Mouse (Mus musculus) G1E (cell line): Measurements from ENCODE around the gene Upk1a. TPM values are rescaled to one million over a fixed set of nuclear protein-coding genes. Genes with fewer than 3 reads are reported as not detected.

Experiments used
- ATAC-seq: 2 replicates; pipeline ENCODE4 v1.8.0; 2016; ENCODE audit warnings: mild to moderate bottlenecking; ENCODE audit not compliant: insufficient number of reproducible peaks, poor library complexity, low FRiP score, severe bottlenecking; ENCODE audit errors: extremely low read depth
- DNase-seq: peaks from one replicate; pipeline ENCODE4 v3.0.0; 2012; ENCODE audit warnings: low spot score
- H3K27me3 ChIP-seq: 2 replicates; pipeline ENCODE4 v1.6.1; 2012; ENCODE audit warnings: mild to moderate bottlenecking, low read length, inconsistent platforms; ENCODE audit not compliant: insufficient read depth
- H3K36me3 ChIP-seq: replicated peaks from 2 replicates; pipeline ENCODE3; 2012; ENCODE audit warnings: mild to moderate bottlenecking, inconsistent platforms
- H3K4me1 ChIP-seq: 2 replicates; pipeline ENCODE4 v1.6.1; 2012; ENCODE audit warnings: low read depth, low read length, inconsistent platforms, mixed read lengths; ENCODE audit not compliant: insufficient read depth
- H3K4me3 ChIP-seq: 2 replicates; pipeline ENCODE4 v1.5.1; 2012; ENCODE audit warnings: low read depth, mild to moderate bottlenecking, inconsistent platforms, low read length, moderate library complexity, mixed read lengths
- H3K9me3 ChIP-seq: replicated peaks from 2 replicates; pipeline ENCODE4 v1.6.1; 2012; ENCODE audit warnings: inconsistent platforms
- CTCF ChIP-seq: IDR thresholded peaks from 2 replicates; pipeline ENCODE4 v1.5.1; 2012; ENCODE audit warnings: low read depth, low read length, inconsistent platforms, mixed read lengths
- GATA1 ChIP-seq: IDR thresholded peaks from 2 replicates; pipeline ENCODE4 v1.6.1; 2012; ENCODE audit warnings: borderline replicate concordance, low read length, inconsistent platforms, mixed read lengths
- GATA2 ChIP-seq: IDR thresholded peaks from 2 replicates; pipeline ENCODE4 v1.6.1; 2012; ENCODE audit warnings: low read depth, low read length, inconsistent platforms, borderline replicate concordance
- POLR2AphosphoS5 ChIP-seq: IDR thresholded peaks from 2 replicates; pipeline ENCODE4 v1.6.1; 2012; ENCODE audit warnings: low read depth, low read length, inconsistent platforms; ENCODE audit not compliant: insufficient replicate concordance
- TAL1 ChIP-seq: conservative IDR thresholded peaks from 2 replicates; pipeline ENCODE4 v1.6.1; 2012; ENCODE audit warnings: low read depth, low read length, inconsistent platforms, mixed read lengths
- polyA plus RNA-seq: library from polyadenylated mRNA; stranded (reverse); fragments of >175 nt; gene quantifications from 2 replicates; pipeline ENCODE4 v1.2.3, GENCODE M21; 2012
- total RNA-seq, 2 experiments: library from RNA; stranded (forward) in 1 of 2; stranded (reverse) in 1 of 2; fragments of 200-1000 nt in 1 of 2; fragments of >200 nt in 1 of 2; fragmentation: Nextera tagmentation in 1 of 2; gene quantifications; 2 replicates each; pipeline ENCODE4 v1.2.3; 2014 to 2017

Gene Upk1a
- 1.6 and 15.0 TPM in 2 replicates for total RNA-seq (2014; fragmentation: Nextera tagmentation)
- 0.29 and 0.82 TPM in 2 replicates for total RNA-seq (2017)
- 0.98 and 1.4 TPM in 2 replicates for polyA plus RNA-seq

GRCm38 (mm10) chr7:30612654-30613402 is at the start of gene Upk1a:
Gene Upk1a, minus strand, starts transcription at chr7:30612847.
- no peak within 1 kb of the TSS for H3K4me3 ChIP-seq
- ATAC-seq = no peak
- DNase-seq = no peak
- H3K9me3 ChIP-seq = no peaks in the 10 kb centered on the region
- no peak for TF ChIP-seq GATA1
- TF ChIP-seq TAL1 = no peak
- TF ChIP-seq GATA2 = no peak
- TF ChIP-seq CTCF = no peak
- TF ChIP-seq POLR2AphosphoS5 = no peak
- peaks cover 59% of the 10 kb centered on the region for H3K36me3 ChIP-seq
- H3K4me1 ChIP-seq = peaks cover 15% of the 10 kb centered on the region
- H3K27me3 ChIP-seq = no peaks in the 10 kb centered on the region

DNA sequence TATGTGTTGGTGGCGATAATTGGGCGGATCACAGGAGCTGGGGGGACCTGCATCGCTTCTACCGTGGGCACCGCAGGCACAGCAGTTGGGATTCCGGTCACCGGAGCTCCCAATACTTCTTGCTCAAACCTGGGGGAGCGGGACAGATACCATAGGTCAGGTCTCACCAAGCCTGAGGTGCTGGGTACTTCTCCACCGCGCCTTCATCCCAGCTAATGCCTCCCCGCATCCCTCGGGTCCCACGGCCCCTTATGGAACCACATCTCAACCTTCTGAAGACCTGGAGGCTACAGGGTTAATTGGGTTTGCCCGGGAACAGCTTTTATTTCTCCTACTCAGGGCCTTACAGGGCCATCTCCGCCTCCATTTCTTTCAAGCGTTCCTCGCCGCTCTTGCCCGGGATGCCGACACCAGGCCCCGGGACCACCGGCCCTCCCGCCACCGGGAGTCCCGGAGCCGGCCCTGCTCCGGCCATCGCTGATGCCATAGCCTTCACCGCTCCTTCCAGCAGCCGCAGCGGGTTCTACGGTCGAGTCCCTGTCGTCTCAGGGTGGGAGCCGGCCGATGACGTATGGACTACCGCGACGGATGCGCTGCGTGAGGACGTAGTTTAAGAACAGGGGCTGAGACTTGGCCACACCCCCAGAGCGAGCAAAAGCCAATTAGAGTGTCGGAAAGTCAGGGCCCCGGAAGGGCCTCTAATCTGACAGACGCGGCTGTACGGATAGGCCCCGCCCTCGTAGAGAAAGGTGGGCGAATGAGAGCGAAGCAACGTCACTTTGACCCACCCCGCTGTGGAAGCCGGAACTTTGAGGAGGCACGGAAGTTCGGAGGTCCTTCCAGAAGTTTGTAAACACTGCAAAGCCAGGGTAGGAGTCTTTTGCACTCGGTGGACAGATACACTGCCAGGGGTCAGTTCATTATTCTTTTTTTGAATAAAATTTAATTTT is 37.2 kb upstream of the Upk1a start, which contains the start of gene Rbm42:
Gene Rbm42, minus strand, starts transcription at position 727 of the 950 bp plus-strand sequence.
- ATAC-seq = peak; percentile 100
- Histone ChIP-seq H3K4me1 (peaks cover 21% of the 10 kb centered on the region), H3K4me3 (peak within 1 kb of the TSS; percentile 85), H3K9me3 (no peaks in the 10 kb centered on the region), H3K27me3 (no peaks in the 10 kb centered on the region), H3K36me3 (peaks cover 73% of the 10 kb centered on the region)
- no peak for TF ChIP-seq GATA1
- TF ChIP-seq POLR2AphosphoS5 = no peak
- TF ChIP-seq TAL1 = no peak
- TF ChIP-seq GATA2 = no peak
- no peak for TF ChIP-seq CTCF
- peak; percentile 98 for DNase-seq

DNA sequence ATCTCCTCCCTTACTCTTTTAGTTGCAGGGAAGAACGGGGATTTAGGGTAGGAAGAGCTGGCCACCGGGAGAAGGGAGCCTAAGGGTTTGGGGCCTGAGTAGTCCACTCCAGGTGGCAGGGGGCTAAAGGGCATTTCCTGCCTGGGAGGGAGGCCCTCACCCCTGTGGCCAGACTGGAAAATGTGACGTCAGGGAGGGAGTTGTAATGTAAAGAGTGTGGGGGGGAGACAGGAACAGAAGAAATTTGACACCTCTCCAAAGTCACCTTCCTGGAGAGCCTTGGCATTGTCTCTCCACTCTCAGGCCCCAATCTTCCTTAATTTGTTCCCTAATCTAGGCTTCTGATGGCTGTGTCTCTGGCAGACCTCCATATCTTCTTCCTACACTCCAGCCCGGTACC is 26.4 kb upstream of the Upk1a start:
- Histone ChIP-seq H3K27me3 (peaks cover 25% of the 10 kb centered on the region), H3K4me3 (no peak overlapping the region), H3K9me3 (no peaks in the 10 kb centered on the region), H3K36me3 (peaks cover 46% of the 10 kb centered on the region), H3K4me1 (peaks cover 9% of the 10 kb centered on the region)
- TF ChIP-seq GATA2 = no peak
- no peak for TF ChIP-seq CTCF
- no peak for TF ChIP-seq GATA1
- no peak for TF ChIP-seq TAL1
- TF ChIP-seq POLR2AphosphoS5 = no peak
- ATAC-seq = no peak
- DNase-seq = no peak

DNA sequence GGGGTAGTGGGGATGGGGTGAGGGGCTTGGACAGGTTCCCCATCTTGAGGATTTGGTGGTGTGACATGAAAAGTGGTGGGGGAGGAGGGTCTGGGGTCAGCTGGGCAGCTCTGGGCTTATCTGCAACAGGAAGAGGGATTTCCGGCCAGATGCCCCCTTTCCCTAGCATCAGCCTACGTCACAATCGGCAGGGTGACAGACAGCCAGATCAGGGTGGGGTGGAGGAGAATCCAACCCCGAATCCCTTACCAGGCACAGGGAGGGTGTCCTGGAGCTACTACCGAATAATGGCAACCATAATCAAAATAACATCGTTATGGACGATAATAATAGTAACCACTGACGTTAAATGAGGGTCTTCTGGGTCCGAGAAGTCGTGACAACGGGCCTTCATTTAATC is 23.7 kb upstream of the Upk1a start:
- peaks cover 19% of the 10 kb centered on the region for H3K36me3 ChIP-seq
- no peaks in the 10 kb centered on the region for H3K9me3 ChIP-seq
- no peak overlapping the region for H3K4me3 ChIP-seq
- TF ChIP-seq CTCF = no peak
- no peak for TF ChIP-seq TAL1
- no peak for TF ChIP-seq GATA2
- TF ChIP-seq POLR2AphosphoS5 = no peak
- TF ChIP-seq GATA1 = no peak
- peaks cover 12% of the 10 kb centered on the region for H3K4me1 ChIP-seq
- DNase-seq = no peak
- peaks cover 39% of the 10 kb centered on the region for H3K27me3 ChIP-seq
- no peak for ATAC-seq

- Histone ChIP-seq H3K27me3 (peaks cover 41% of the 10 kb centered on the region), H3K36me3 (peaks cover 13% of the 10 kb centered on the region), H3K9me3 (no peaks in the 10 kb centered on the region), H3K4me3 (peak within 1 kb of the TSS; percentile 1; the same call in 1 of the 2 replicates), H3K4me1 (peaks cover 12% of the 10 kb centered on the region)
- no peak for TF ChIP-seq GATA1
- TF ChIP-seq GATA2 = no peak
- no peak for TF ChIP-seq CTCF
- TF ChIP-seq POLR2AphosphoS5 = no peak
- TF ChIP-seq TAL1 = no peak
- no peak for ATAC-seq
- no peak for DNase-seq
Observed at GRCm38 (mm10) chr7:30635752-30636151, 23.1 kb upstream of the Upk1a start, which contains the start of gene Etv2. Gene Etv2, minus strand, starts transcription at chr7:30635852.

DNA sequence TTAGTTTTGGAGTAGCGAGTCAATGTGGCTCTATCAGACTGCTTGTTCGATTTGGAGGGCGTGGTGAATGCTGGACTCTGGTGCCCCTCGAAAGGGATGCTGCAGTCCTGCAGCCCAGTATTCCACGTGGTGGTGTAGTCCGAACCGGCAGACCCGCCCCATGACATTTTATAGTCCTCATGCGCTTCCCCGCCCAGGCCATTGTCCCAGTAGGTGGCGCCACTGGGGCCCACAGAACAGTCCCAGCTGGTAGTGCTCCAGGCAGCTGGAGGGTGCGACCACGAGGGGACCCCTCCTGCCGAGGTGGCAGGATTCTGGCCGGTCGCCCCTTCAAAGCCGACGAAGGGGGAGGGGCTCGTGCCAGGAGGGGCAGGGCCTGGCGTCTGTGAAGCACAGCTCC is 22.0 kb upstream of the Upk1a start:
- Histone ChIP-seq H3K4me3 (peak overlapping the region; percentile 1; the same call in 1 of the 2 replicates), H3K36me3 (peaks cover 2% of the 10 kb centered on the region), H3K27me3 (peaks cover 45% of the 10 kb centered on the region), H3K4me1 (peaks cover 12% of the 10 kb centered on the region), H3K9me3 (no peaks in the 10 kb centered on the region)
- ATAC-seq (no peak), DNase-seq (peak; percentile 17)
- TF ChIP-seq CTCF = 0 out of 2 replicates have a peak, but pooled peaks have one; percentile 6
- TF ChIP-seq GATA2 = no peak
